Mouse (Mus musculus) brain, embryonic 14.5 days (tissue): Measurements from ENCODE around the gene Pcx.

Experiments
- CTCF ChIP-seq: fragments of 200-500 bp; IDR thresholded peaks from 2 replicates; pipeline ENCODE4 v1.5.1; 2012; ENCODE audit warnings: inconsistent platforms, mild to moderate bottlenecking, moderate library complexity, borderline replicate concordance; ENCODE audit not compliant: insufficient read depth, insufficient read length; ENCODE audit errors: extremely low read depth
- POLR2A ChIP-seq: fragments of 200-500 bp; IDR thresholded peaks from 2 replicates; pipeline ENCODE4 v1.6.1; 2012; ENCODE audit warnings: mild to moderate bottlenecking, inconsistent platforms, borderline replicate concordance; ENCODE audit not compliant: poor library complexity, insufficient read depth, insufficient read length, severe bottlenecking; ENCODE audit errors: extremely low read depth

DNA sequence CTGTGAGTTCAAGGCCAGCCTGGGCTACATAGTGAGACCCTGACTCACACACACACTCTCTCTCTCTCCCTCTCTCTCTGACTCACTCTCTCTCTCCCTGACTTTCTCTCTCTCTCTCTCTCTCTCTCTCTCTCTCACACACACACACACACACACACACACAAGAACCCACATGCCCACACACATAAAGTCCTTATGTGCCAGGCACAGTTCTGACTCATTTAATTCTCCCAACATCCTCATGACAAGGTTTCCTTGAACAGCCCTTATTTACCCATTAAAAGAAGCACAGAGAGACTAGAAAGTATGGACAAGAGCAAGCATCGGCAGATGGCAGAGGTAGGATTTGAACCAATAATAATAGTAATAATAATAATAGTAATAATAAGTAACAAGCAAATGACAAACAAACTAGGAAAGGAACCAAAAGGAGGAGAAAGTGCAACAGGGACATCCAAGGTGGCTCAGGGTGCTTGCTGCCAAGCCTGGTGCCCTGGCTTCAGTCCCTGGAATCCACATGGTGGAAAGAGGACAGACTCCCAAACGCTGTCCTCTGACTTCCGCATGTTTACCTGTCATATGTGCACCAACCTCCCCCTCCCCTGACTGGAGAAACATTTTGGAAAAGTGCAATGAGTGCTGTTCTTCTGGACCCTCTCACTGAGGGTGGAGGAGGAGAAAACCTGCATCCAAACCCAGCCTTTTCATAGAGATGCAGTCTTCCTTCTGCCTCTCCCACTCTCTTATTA, 28.0 kb upstream of the Pcx start:
- TF ChIP-seq CTCF: no peak
- TF ChIP-seq POLR2A: no peak
